Mouse (Mus musculus) kidney, postnatal 14 days (tissue): ENCODE results near the gene Slc8a1.

Experiments
- DNase-seq: peaks from one replicate; pipeline ENCODE4 v3.0.0; 2022; ENCODE audit warnings: mixed read lengths

The Slc8a1 gene

DNA sequence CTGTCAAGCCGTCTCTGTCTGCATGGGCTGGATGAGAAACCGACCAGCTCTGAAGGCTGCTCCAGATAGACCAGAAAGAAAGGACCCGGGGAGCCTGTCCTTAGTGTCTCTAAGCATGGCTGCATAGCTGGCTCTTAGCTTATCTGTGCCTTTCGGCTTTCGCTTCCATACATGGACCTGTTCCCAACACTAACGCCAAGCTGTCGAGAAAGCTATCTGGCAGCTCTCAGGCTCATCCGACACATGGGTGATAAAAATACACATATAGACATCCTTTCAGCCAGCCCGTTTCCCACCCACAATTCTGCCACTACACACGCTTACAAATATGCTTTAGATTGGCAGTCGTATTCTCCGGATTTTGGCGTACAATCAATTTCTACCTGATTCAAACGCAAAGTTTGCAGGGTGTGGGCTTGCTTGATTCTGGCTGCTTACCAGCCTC, at the start of gene Slc8a1:
TSS of gene Slc8a1 (minus strand) at position 67 of the 445 bp plus-strand sequence.
- no peak for DNase-seq

DNA sequence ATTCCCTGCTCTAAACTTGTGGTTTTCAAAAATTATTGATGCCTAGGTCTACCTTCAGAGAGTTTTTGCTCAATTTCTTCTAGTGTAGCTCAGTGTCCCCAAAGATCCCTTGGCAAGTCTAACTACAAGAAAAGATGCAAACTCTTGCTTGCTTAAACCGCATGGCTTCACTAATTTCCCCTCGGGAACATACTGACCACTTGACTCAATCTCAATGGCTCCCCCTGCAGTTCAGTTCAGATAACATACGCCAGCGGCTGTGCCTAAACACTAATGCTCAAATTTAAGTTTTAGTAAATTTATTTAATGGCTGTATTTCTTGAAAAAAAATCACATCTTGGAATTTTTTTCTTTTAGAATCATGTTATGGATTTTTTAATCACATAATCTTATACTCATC, 49.2 kb upstream of the Slc8a1 start:
- DNase-seq: peak; percentile 56

DNA sequence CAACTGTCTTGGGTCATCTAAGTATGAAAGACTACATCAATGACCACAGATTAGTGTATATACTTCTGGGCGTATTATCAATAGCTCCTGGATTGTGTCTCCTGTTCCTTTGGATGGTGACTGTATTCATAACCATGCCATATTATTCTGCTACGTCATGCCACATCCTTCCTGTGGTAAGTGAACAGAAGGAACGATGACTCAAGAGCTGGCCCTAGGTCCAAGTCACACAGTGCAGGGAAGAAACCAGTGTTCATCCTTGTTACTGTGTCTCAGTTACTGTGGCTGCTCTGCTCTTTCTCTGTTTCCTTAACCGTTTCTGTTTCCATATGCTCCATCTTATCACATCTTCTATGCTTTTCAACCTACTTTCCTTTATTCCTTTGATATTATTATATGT, 44.1 kb upstream of the Slc8a1 start:
- DNase-seq: no peak

DNA sequence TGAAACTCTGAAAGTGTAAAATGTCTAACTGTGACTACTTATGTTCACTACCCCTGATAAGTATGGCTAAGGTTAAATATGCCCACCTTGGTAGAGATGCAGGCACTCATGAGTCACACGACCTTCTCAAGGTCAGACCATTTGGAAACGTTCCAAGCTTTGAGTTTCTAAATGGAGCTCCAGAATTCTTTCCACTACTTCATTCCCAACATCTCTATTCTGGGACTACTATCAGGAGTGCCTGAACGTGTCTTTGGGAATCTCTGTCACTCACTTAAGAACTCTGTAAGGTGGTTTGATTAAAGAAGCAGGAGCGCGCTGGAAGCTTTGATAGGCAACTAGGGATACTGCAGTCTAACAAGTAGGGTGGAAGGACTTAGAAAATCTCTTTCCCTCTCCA, 43.3 kb upstream of the Slc8a1 start:
- peak; percentile 4 for DNase-seq

DNA sequence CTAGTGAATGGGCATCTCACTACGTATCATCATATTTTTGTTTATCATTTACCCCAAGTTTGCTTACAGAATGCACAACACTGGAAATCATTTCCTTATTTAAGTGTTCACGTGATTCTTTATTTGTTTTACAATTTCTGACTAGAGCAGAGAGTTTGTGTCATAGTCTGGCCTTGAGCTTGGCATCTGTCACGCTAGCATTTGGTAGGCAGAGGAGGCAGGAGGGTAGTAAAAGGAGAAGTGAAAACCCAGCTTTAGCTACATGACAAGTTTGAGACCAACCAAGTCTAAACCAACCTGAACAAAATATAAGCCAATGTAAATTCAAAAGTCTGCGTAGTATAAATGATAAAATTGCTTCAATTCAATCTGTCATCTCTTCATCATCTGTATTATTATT, 41.7 kb upstream of the Slc8a1 start:
- DNase-seq: no peak

DNA sequence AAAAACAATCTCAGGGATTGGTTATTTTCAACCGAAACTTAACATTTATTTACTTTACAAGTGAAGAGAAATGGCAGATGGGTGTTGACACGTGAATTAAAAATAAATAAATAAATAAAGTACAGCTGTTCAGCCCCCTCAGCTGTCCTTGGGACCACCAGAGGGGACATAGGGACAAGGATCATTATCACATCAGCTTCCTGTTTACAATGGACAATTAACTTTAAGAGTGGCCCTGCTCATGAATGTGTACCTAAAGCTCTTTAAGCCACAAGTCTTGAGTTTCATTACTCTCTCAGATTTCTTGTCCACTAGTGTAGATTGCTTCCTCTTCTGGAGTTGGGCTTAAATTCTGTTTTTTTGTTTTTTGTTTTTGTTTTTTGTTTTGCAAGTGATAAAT, 12.5 kb upstream of the Slc8a1 start:
- DNase-seq: no peak

DNA sequence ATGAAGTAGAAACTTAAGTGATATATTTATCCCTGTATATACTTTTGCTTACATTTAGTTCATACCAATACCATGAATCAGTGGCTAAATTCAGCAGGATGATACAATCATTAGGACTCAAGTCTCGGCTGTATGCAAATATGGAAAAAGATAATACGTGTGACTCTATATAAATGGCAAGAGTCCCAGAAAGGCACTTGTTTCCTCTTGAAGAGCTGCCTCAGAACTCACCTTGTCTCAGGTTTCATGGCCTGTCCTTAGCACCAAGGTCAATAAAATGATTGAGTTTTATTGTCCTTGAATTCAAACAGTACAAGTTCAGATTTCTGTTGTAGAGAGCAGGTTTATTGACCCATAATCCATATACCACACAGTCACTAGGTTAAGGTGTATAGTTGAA, 4.9 kb upstream of the Slc8a1 start:
- no peak for DNase-seq

DNA sequence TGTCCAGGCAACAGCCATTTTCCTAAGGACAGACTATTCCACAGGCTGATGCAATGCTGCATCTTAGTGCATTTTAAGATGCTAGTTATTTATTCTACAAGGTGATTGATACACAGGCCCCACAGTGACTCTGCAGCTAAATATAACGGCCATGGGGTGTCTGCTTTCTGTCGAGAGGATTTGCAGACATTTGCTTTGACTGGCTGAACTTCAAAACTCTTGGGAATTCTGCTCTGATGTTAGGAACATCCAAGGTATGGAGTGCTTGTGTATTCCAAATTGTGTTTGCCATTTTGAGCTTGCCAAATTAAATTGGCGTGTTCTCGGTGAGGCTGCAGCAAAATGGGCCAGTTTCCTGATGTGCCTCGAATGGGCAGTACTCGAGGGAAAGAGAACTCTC, 2.4 kb upstream of the Slc8a1 start:
- DNase-seq: no peak

DNA sequence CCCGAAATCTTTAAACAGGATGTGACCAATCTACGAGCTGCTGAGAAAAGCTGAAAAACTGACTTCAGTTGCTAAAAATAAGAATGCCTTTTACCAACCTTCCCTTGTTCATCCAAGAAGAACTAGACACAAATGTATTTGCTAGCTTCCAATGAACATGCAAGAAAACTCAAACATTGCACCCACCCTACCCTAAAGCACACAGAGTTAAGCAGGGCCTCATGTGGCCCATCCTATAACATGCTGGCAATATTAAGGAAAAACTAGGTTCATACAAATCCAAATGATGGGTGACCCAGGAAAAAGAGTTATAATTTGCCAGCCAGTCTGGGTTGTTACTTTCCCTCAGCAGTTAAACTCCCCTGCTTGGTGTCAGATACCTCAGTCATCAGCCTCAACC, 398 bp downstream of the Slc8a1 start:
- no peak for DNase-seq

DNA sequence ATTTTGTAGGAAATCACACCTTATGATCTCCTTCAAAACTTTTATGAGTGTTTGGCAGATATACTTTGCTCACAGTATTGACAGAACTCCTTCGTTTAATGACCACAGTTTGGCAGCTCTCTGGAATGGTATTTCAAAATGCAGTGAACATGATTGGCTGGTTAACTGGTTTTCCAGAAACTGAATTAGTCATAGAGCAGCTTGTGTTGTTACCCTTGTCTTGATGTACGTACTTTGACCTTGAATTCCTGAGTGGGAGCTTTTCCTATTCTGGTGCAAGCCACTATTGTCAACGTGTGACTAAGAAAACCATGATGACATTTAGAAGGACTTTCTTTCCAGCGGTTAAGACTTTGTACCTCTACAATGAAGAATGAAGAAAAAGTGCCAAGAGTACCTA, 868 bp downstream of the Slc8a1 start:
- no peak for DNase-seq

DNA sequence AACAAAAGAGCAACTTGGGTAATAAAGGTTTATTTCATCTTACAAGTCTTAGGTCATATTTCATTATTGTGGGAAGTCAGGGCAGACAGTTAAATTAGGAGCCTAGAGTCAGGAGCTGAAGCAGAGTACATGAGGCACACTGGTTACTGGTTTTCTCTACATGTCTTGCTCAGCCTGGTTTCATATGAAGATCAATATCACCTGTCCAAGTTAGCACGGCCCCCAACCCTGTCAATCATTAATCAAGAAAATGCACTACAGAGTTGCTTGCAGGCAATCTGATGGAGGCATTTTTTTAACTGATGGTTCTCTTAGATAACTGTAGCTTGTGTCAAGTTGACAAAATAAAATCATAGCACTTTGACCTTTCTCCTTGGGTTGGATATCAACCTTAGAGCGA, 2.6 kb downstream of the Slc8a1 start:
- no peak for DNase-seq

DNA sequence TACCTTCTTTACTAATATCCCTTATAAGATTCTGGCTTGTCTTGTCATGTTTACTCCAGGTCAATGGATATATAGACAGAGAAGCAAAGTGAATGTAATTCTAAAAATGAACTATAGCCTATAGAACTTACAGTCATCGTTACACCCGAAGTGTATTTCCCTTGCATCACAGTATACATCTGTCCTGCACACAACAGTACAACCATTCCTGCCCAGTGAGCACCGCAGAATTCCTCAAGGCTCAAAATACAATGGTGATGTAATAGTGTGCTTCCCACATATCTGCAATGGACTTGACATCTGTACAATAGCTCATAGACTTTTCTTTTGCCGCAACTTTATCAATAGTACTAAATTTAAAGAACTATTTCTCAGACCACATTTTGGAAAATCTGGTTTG, 8.3 kb downstream of the Slc8a1 start:
- no peak for DNase-seq

DNA sequence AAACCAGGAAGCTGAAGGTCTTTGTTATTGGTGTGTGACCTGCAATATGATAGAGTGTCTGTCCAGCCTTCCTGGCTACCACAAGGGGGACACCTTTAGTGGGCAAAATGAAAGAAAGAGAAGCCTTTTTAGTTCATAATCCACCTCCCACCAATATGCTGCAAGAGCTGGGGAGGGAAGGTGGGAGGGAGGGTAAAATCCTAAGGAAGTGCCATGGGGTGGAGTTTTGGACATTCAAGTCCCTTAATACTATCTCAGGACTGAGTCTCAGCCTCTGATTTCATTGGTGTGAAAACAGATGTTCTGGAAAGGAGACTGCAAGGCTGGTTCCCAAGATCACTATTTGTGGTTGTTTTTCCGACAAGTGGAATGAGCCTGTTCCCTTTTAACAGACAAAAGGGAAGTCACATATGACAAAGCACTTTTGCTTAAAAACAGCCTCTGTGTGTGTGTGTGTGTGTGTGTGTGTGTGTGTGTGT, 25.9 kb downstream of the Slc8a1 start:
- DNase-seq: no peak

DNA sequence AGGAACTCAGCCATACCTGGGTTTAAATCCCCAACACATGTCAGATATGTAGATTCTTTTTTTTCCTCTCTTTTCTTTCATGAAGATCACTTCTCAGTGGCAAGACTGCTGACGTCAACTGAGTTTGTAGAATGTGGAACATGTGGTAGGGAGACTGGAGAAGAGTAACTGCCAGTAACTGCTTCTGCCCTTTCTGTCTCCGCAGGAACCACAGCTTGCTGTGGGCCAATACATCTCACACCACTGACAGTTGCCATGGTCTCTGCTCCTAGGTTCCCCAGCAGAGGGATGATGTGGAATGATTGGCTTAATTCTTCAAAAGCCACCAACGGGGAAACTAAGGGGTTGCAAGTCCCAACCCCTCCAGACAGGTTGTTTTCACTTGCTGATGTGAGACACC, 33.4 kb downstream of the Slc8a1 start:
- no peak for DNase-seq

DNA sequence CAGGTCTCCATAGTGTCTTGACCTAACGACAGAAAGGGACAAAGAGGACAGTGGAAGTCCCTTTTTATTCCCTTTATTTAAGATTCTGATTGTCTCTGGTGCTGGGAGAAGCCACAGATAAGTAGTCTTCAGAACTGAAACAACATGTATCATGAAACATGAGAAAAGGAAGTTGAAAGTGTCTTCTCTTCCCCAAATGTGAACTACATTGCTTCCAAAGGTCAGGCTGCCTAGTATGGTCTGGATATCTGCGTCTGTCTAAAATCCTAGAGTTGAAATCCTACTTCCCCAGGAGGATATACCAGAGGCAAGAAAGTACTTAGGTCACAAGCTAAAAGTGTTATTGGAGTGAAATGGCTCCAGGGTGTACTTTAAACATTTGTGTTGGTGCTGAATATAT, 34.9 kb downstream of the Slc8a1 start:
- no peak for DNase-seq

DNA sequence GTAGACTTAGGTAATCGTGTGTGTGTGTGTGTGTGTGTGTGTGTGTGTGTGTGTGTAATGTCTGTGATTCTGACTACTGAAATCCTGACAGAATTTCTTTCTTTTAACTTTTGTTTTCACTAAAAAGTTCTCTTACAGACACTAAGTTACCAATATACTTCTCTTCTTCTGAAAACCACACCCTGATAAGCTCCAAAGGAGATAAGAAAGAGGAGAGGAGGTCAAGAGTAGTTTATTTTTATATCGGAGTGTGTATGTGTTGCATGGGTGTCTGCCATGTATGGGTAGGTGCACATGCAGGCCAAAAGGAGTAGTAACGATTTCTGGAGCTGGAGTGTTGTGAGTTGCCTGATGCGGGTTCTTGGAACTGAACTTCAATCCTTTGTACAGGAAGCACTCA, 36.5 kb downstream of the Slc8a1 start:
- DNase-seq: no peak

DNA sequence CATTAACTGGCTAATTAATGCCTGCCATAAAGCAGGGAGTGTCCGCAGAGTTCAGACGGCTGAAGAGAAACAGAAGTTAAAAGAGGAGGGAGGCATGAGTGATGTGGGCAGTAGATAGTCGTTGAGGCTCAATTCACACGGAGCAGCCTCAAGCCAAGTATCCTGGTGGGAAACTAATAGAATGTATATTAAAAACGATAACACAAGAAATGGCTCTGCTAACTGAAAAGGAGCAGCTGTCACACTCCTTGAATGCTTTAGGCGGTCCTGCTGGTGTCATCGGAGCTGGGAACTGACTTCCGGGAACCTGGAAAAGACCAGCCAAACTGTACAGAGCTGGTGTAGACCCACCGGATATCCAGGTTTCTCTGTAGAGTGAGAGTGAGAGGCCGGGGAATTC, 39.4 kb downstream of the Slc8a1 start:
- no peak for DNase-seq

DNA sequence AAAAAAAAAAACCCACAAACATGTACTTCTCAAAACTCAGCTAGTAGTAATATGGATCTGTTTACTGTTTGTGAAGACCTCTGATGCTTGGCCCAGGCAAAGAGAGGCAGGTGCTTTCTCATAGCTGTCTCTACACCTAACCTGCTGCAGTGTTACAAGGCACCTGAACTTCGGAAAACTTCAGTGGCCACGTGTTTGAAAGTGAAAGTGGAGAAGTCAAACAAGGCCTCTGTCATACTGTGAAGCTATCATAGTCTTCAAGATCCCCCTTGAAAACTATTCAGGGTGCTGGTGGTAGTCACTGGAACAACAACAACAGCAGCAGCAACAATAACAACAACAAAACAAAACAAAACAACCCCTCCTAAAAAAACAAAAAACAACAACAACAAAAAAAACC, 40.5 kb downstream of the Slc8a1 start:
- no peak for DNase-seq

DNA sequence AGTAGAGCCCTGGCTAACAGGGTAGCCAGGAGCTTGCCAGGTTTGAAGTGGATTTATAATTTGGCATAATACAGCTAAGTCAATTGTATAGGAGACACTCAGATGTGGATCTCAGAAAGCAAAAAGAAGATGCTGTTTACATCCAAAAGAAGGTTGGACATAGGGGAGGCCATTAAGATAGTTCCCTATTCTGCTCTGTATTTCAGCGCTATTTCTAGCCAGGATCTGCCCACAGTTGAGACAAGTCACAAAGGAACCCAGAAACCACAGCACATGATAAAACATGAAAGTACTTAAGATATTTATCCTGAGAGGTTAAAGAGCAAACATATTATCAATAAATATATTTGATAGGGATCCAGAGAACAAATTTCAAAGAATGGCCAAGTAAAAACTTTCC, 43.2 kb downstream of the Slc8a1 start:
- DNase-seq: no peak

DNA sequence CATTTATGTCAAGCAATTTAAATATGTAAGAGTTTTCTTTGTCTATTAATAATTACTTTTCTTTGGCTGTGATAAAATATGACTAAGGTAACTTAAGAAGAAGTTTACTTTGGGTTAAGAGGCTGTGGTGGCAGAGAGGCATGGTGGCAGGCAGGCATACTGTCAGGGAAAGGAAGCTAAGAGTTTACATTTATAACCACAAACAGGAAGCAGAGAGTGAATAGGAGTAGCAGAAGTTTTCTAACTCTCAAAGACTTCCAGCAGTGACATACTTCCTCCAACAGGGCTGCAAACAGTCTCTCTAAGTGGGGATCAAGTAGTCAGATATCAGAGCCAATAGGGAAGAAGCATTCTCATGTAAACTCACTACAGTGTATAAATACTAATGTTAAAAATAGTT, 58.6 kb downstream of the Slc8a1 start:
- DNase-seq: no peak

DNA sequence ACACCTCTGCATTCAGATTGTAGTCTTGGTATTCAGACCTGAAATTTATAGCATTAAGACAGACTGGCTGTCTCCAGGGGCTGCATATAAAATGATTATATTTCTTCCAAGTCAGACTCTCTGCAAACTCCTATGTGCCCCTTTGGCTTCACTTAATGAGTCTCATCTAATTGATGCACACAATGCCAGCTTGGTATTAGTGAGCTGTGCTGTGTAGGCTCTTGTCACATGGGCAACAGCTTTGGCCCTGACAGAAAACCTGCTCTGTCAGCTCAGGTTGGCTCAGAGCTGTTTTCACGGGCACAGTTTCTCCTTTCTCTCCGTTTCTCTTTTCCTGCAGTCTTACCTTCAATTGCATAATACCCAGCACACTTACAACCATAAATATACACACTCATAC, 60.7 kb downstream of the Slc8a1 start:
- DNase-seq: no peak

DNA sequence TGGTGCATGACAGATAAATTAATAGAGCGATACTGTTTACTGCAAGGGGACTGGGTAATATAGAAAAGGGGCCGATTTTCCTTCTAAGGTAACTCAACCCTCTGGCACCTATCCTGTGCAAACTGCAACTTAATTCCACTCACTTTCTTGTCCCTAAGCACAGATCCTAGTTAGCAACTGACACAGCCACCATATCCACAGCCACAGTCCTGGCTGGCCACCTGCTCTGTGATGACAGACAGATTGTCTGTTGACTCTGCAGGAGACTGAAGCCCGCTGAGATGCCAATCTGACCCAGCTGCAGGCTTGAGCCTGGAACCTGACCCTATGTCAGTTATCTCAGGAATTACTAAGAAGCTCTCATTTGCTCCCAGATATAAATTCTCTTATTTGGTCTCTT, 62.0 kb downstream of the Slc8a1 start:
- no peak for DNase-seq

DNA sequence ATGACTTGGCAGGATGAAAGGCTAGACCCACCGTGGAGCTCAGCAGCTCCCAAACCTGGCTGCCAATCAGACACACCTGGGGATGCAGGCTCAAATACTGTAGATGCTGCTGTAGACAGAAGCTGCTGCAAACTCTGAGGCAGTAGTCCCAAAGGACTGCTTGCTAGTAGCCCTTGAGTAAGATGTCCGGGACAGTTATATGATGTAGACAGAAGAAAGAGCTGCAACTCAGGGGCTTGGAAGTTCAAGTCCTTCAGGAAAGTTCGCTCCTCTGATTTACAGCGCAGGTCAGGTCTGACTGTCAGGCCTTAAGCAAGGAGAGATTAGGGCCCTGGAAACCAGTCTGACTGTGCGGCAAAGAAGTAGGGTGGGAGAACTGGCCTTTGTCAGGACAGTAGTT, 66.9 kb downstream of the Slc8a1 start:
- DNase-seq: no peak

DNA sequence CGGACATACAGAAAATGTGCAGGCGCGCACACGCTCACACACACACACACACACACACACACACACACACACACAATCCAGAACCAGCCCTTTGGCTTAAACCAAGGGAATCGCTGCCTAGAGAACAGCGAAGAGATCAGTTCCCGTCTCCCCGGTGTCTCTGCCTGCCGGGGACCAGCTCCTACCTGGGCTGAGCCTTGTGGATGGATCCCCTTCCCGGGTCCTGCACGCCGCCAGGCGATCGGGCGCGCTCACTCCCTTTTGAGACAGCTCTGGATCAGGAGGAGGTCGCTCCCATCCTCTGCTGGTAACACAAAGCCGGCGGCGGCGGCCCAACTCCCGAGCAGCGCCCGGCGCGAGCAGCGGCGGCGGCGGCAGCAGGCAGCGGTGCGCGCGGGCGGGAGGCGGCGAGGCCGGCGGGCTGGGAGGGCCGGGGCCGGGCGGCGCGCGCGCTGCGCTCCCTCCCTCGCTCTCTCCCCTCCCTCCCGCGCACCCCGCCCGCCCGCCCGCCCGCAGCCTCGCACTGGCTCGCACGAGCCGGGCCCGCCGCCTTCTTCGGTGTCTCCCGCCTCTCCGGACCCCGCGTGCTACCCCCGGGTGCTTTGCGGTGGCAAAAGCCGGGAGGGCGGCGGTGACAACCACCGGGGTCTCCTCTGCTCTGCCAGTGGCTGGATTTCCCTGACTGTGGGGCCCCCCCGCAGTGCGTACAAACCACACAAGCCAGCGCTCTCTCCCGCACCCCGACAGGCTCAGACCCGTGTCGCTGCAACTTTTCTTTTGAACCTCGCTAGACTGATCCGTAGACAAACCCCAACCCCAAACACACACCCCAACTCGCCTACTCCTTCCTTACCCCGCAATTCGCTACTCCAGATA, 68.1 kb downstream of the Slc8a1 start:
- DNase-seq: peak; percentile 72
